Mouse (Mus musculus) embryonic facial prominence, embryonic 10.5 days (tissue): Measurements from ENCODE around the gene Cep57l1. TPM values are rescaled to one million over a fixed set of nuclear protein-coding genes. Genes with fewer than 3 reads are reported as not detected.

ENCODE experiments used
- DNase-seq: peaks from one replicate; pipeline ENCODE4 v3.0.0-alpha.2; 2017; ENCODE audit warnings: low spot score
- H3K27ac ChIP-seq: fragments of 300-500 bp; sonication (generic); replicated peaks from 2 replicates; pipeline ENCODE4 v1.5.1; 2016; ENCODE audit warnings: mild to moderate bottlenecking
- H3K27me3 ChIP-seq: fragments of 300-500 bp; sonication (generic); replicated peaks from 2 replicates; pipeline ENCODE4 v1.6.1; 2016; ENCODE audit warnings: low read depth, mild to moderate bottlenecking; ENCODE audit not compliant: poor library complexity, severe bottlenecking
- H3K36me3 ChIP-seq: fragments of 300-500 bp; sonication (generic); replicated peaks from 2 replicates; pipeline ENCODE4 v1.6.1; 2016; ENCODE audit warnings: mild to moderate bottlenecking, moderate library complexity
- H3K4me1 ChIP-seq: fragments of 300-500 bp; sonication (generic); 2 replicates; pipeline ENCODE4 v1.6.1; 2016
- H3K4me3 ChIP-seq: fragments of 300-500 bp; sonication (generic); 2 replicates; pipeline ENCODE4 v1.5.1; 2016; ENCODE audit warnings: mild to moderate bottlenecking, moderate library complexity
- H3K9me3 ChIP-seq: fragments of 300-500 bp; sonication (generic); 2 replicates; pipeline ENCODE4 v1.6.1; 2016; ENCODE audit warnings: mild to moderate bottlenecking
- WGBS: fragments of 180-500 bp; shearing (Covaris S2); methylation state at CpG from one replicate; pipeline ENCODE4 v1.1.7; 2016; 5-methylcytosine and 5-hydroxymethylcytosine counted together
- polyA plus RNA-seq: library from polyadenylated mRNA; unstranded; fragments of >200 nt; fragmentation: Nextera tagmentation; extraction: Ambion mirVana; gene quantifications from 2 replicates; pipeline ENCODE4 v1.2.1, GENCODE M21; 2016

The Cep57l1 gene
- polyA plus RNA-seq, 1 experiment from 2014 or later: 24.1 TPM

- WGBS: 87% methylated on average over 9 of the region's 9 CpGs
- Histone ChIP-seq H3K36me3 (peaks cover 12% of the 10 kb centered on the region; the same call in 1 of the 2 replicates), H3K27ac (no peak overlapping the region)
These were observed 90.1 kb downstream of the Cep57l1 start for GRCm38 (mm10) chr10:41719587-41719986.

GRCm38 (mm10) chr10:41716029-41716897, 93.4 kb downstream of the Cep57l1 start, which contains the start of gene Ccdc162:
Gene Ccdc162, minus strand, starts transcription at chr10:41716634.
- 61% methylated on average over 15 of the region's 15 CpGs for WGBS
- Histone ChIP-seq H3K36me3 (peaks cover 5% of the 10 kb centered on the region; the same call in 1 of the 2 replicates), H3K4me1 (peaks cover 15% of the 10 kb centered on the region), H3K4me3 (no peak within 1 kb of the TSS), H3K27ac (no peak within 1 kb of the TSS), H3K9me3 (no peaks in the 10 kb centered on the region), H3K27me3 (no peaks in the 10 kb centered on the region)
- peak; percentile 23 for DNase-seq

More at GRCm38 (mm10) chr10:41719587-41719986, 90.1 kb downstream of the Cep57l1 start:
- Histone ChIP-seq H3K27me3 (no peaks in the 10 kb centered on the region), H3K9me3 (no peaks in the 10 kb centered on the region), H3K4me3 (no peak overlapping the region), H3K4me1 (peaks cover 7% of the 10 kb centered on the region)
- no peak for DNase-seq

- Histone ChIP-seq H3K36me3 (no peaks in the 10 kb centered on the region), H3K9me3 (no peaks in the 10 kb centered on the region), H3K27me3 (no peaks in the 10 kb centered on the region), H3K27ac (no peak overlapping the region), H3K4me1 (peaks cover 15% of the 10 kb centered on the region), H3K4me3 (no peak overlapping the region)
- no peak for DNase-seq
- 86% methylated on average over 14 of the region's 14 CpGs for WGBS
These were observed 94.1 kb downstream of the Cep57l1 start for GRCm38 (mm10) chr10:41715557-41715956.

- H3K27ac ChIP-seq: no peak overlapping the region
- H3K4me1 ChIP-seq: peaks cover 13% of the 10 kb centered on the region
- H3K4me3 ChIP-seq: no peak overlapping the region
- no peak for DNase-seq
- no peaks in the 10 kb centered on the region for H3K36me3 ChIP-seq
- no peaks in the 10 kb centered on the region for H3K27me3 ChIP-seq
- 30% methylated on average over 7 of the region's 7 CpGs for WGBS
- H3K9me3 ChIP-seq: no peaks in the 10 kb centered on the region
These were observed 98.2 kb downstream of the Cep57l1 start for GRCm38 (mm10) chr10:41711467-41711866.

- Histone ChIP-seq H3K9me3 (no peaks in the 10 kb centered on the region), H3K4me1 (peaks cover 8% of the 10 kb centered on the region; the same call in 1 of the 2 replicates), H3K27me3 (no peaks in the 10 kb centered on the region), H3K4me3 (no peak overlapping the region), H3K36me3 (no peaks in the 10 kb centered on the region), H3K27ac (no peak overlapping the region)
- DNase-seq: no peak
- 95% methylated on average over 8 of the region's 8 CpGs for WGBS
These were observed 98.9 kb downstream of the Cep57l1 start for GRCm38 (mm10) chr10:41710773-41711172.

- H3K27ac ChIP-seq: no peak overlapping the region
- WGBS: 94% methylated on average over 8 of the region's 8 CpGs
- peaks cover 8% of the 10 kb centered on the region; the same call in 1 of the 2 replicates for H3K4me1 ChIP-seq
- DNase-seq: no peak
- no peak overlapping the region for H3K4me3 ChIP-seq
- no peaks in the 10 kb centered on the region for H3K9me3 ChIP-seq
- no peaks in the 10 kb centered on the region for H3K36me3 ChIP-seq
- H3K27me3 ChIP-seq: no peaks in the 10 kb centered on the region
These were observed 100.3 kb downstream of the Cep57l1 start for GRCm38 (mm10) chr10:41709341-41709740.

GRCm38 (mm10) chr10:41699669-41700068, 110.0 kb downstream of the Cep57l1 start:
- no peak overlapping the region for H3K4me3 ChIP-seq
- WGBS: 80% methylated on average over 5 of the region's 5 CpGs
- no peaks in the 10 kb centered on the region for H3K36me3 ChIP-seq

GRCm38 (mm10) chr10:41697040-41697439, 112.6 kb downstream of the Cep57l1 start:
- Histone ChIP-seq H3K27me3 (0 out of 2 replicates have a peak, but pooled peaks cover 8% of the 10 kb centered on the region), H3K4me1 (peaks cover 2% of the 10 kb centered on the region; the same call in 1 of the 2 replicates), H3K4me3 (no peak overlapping the region), H3K9me3 (no peaks in the 10 kb centered on the region), H3K27ac (no peak overlapping the region), H3K36me3 (no peaks in the 10 kb centered on the region)
- no peak for DNase-seq
- 84% methylated on average over 11 of the region's 11 CpGs for WGBS

More at GRCm38 (mm10) chr10:41699669-41700068, 110.0 kb downstream of the Cep57l1 start:
- H3K27me3 ChIP-seq: no peaks in the 10 kb centered on the region
- no peak for DNase-seq
- no peaks in the 10 kb centered on the region for H3K9me3 ChIP-seq
- H3K4me1 ChIP-seq: no peaks in the 10 kb centered on the region
- H3K27ac ChIP-seq: no peak overlapping the region

GRCm38 (mm10) chr10:41690978-41691377, 118.7 kb downstream of the Cep57l1 start:
- H3K27me3 ChIP-seq: peaks cover 14% of the 10 kb centered on the region; the same call in 1 of the 2 replicates
- DNase-seq: no peak
- H3K36me3 ChIP-seq: no peaks in the 10 kb centered on the region
- WGBS: 66% methylated on average over 4 of the region's 4 CpGs
- no peak overlapping the region for H3K4me3 ChIP-seq
- peaks cover 21% of the 10 kb centered on the region for H3K4me1 ChIP-seq
- H3K27ac ChIP-seq: no peak overlapping the region
- peaks cover 7% of the 10 kb centered on the region; the same call in 1 of the 2 replicates for H3K9me3 ChIP-seq

- peak; percentile 74 for DNase-seq
- H3K27ac ChIP-seq: peak overlapping the region; percentile 70
- 21% methylated on average over 24 of the region's 24 CpGs for WGBS
- H3K27me3 ChIP-seq: peaks cover 20% of the 10 kb centered on the region
- no peaks in the 10 kb centered on the region for H3K36me3 ChIP-seq
- peaks cover 7% of the 10 kb centered on the region; the same call in 1 of the 2 replicates for H3K9me3 ChIP-seq
- H3K4me3 ChIP-seq: peak overlapping the region; percentile 61
- peaks cover 21% of the 10 kb centered on the region for H3K4me1 ChIP-seq
These were observed 119.5 kb downstream of the Cep57l1 start for GRCm38 (mm10) chr10:41689941-41690887.

GRCm38 (mm10) chr10:41684548-41684996, 125.1 kb downstream of the Cep57l1 start:
- Histone ChIP-seq H3K4me3 (peak overlapping the region; percentile 41), H3K36me3 (no peaks in the 10 kb centered on the region), H3K9me3 (peaks cover 7% of the 10 kb centered on the region; the same call in 1 of the 2 replicates), H3K4me1 (peaks cover 6% of the 10 kb centered on the region), H3K27ac (no peak overlapping the region; the same call in 1 of the 2 replicates), H3K27me3 (peaks cover 28% of the 10 kb centered on the region)
- DNase-seq: peak; percentile 51
- WGBS: 3% methylated on average over 21 of the region's 21 CpGs
